Mouse (Mus musculus): ENCODE results near the gene Sfxn5. TPM values are rescaled to one million over a fixed set of nuclear protein-coding genes. Genes with fewer than 3 reads are reported as not detected.

Gene Sfxn5
- polyA plus RNA-seq, 1 experiment from 2014 or later, result 4.7 TPM

- no peak overlapping the region for H3K4me3 ChIP-seq (ENCODE audit: low read depth, low read length)
- H3K9me3 ChIP-seq (replicated peaks; ENCODE audit: control insufficient read depth, low read length), result no peaks in the 10 kb centered on the region
- no peaks in the 10 kb centered on the region for H3K27me3 ChIP-seq (ENCODE audit: control insufficient read depth, insufficient read depth, low read length)
- H3K4me2 ChIP-seq (ENCODE audit: low read depth, low read length), result no peak overlapping the region
- no peak for DNase-seq (ENCODE audit: low spot score)
- no peak overlapping the region for H3K27ac ChIP-seq (replicated peaks; ENCODE audit: low read depth, low read length)
- no peak for ATAC-seq (replicated peaks; ENCODE audit: insufficient number of reproducible peaks, low FRiP score, low TSS enrichment, low read depth)
- no peaks in the 10 kb centered on the region for H3K36me3 ChIP-seq (replicated peaks; ENCODE audit: control insufficient read depth, insufficient read depth, low read depth, low read length)
- 92% methylated on average over 5 of the region's 5 CpGs for WGBS
- H3K9ac ChIP-seq (replicated peaks; ENCODE audit: low read length), result no peak overlapping the region
- no peaks in the 10 kb centered on the region for H3K4me1 ChIP-seq (ENCODE audit: control insufficient read depth, insufficient read depth, low read length)
Measured at GRCm38 (mm10) chr6:85370041-85370440, 36.8 kb upstream of the Sfxn5 start.

DNA sequence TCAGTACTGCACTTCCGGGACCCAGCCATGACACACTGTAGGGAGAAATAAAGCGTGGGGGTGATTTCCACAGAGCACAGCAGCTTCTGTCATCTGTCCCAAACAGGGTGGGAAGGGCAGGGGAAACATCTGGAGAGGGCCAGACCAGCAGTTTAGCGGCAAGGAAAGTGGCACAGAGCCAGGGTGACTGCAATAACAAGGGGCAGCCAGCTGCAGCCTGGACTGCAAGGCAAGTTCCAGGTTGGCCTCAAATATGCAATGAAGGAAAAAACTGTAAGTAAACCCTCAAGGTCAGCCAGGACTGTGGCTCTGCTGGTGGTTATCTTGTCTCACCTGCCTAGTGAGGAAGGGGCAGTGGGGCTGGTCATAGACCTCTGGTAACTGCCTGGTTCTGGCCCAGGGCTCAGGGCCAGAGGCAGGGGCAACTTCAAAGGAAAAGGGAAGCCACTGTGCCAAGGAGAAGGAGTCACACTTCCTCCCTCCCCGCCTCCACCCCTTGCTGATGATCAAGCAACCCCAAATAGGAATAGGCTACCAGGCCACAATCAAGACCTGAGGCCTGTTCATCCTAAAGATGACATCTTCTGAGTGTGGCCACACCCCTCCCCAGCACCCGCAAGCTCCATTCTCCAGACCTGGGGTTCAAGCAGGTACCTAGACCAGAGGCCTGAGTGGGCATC, 36.1 kb upstream of the Sfxn5 start:
- Histone ChIP-seq H3K27me3 (ENCODE audit: control insufficient read depth, insufficient read depth, low read length) (no peaks in the 10 kb centered on the region), H3K9ac (replicated peaks; ENCODE audit: low read length) (no peak overlapping the region), H3K9me3 (replicated peaks; ENCODE audit: control insufficient read depth, low read length) (no peaks in the 10 kb centered on the region), H3K4me3 (ENCODE audit: low read depth, low read length) (no peak overlapping the region), H3K4me2 (ENCODE audit: low read depth, low read length) (no peak overlapping the region), H3K4me1 (ENCODE audit: control insufficient read depth, insufficient read depth, low read length) (no peaks in the 10 kb centered on the region), H3K36me3 (replicated peaks; ENCODE audit: control insufficient read depth, insufficient read depth, low read depth, low read length) (no peaks in the 10 kb centered on the region), H3K27ac (replicated peaks; ENCODE audit: low read depth, low read length) (no peak overlapping the region)
- WGBS, result 77% methylated on average over 5 of the region's 5 CpGs
- no peak for DNase-seq (ENCODE audit: low spot score)
- ATAC-seq (replicated peaks; ENCODE audit: insufficient number of reproducible peaks, low FRiP score, low TSS enrichment, low read depth), result no peak

GRCm38 (mm10) chr6:85368722-85369121, 35.5 kb upstream of the Sfxn5 start:
- no peaks in the 10 kb centered on the region for H3K27me3 ChIP-seq (ENCODE audit: control insufficient read depth, insufficient read depth, low read length)
- DNase-seq (ENCODE audit: low spot score) (no peak), ATAC-seq (replicated peaks; ENCODE audit: insufficient number of reproducible peaks, low FRiP score, low TSS enrichment, low read depth) (no peak)
- H3K4me3 ChIP-seq (ENCODE audit: low read depth, low read length), result no peak overlapping the region
- H3K27ac ChIP-seq (replicated peaks; ENCODE audit: low read depth, low read length), result no peak overlapping the region
- H3K4me1 ChIP-seq (ENCODE audit: control insufficient read depth, insufficient read depth, low read length), result no peaks in the 10 kb centered on the region
- H3K9ac ChIP-seq (replicated peaks; ENCODE audit: low read length), result no peak overlapping the region
- H3K4me2 ChIP-seq (ENCODE audit: low read depth, low read length), result no peak overlapping the region
- H3K9me3 ChIP-seq (replicated peaks; ENCODE audit: control insufficient read depth, low read length), result no peaks in the 10 kb centered on the region
- H3K36me3 ChIP-seq (replicated peaks; ENCODE audit: control insufficient read depth, insufficient read depth, low read depth, low read length), result no peaks in the 10 kb centered on the region
- 69% methylated on average over 5 of the region's 5 CpGs for WGBS

GRCm38 (mm10) chr6:85368166-85368565, 34.9 kb upstream of the Sfxn5 start:
- no peaks in the 10 kb centered on the region for H3K4me1 ChIP-seq (ENCODE audit: control insufficient read depth, insufficient read depth, low read length)
- 93% methylated on average over 1 of the region's 1 CpGs for WGBS
- no peaks in the 10 kb centered on the region for H3K36me3 ChIP-seq (replicated peaks; ENCODE audit: control insufficient read depth, insufficient read depth, low read depth, low read length)
- no peak for DNase-seq (ENCODE audit: low spot score)
- no peak overlapping the region for H3K4me2 ChIP-seq (ENCODE audit: low read depth, low read length)
- no peak overlapping the region for H3K9ac ChIP-seq (replicated peaks; ENCODE audit: low read length)
- H3K27ac ChIP-seq (replicated peaks; ENCODE audit: low read depth, low read length), result no peak overlapping the region
- no peak for ATAC-seq (replicated peaks; ENCODE audit: insufficient number of reproducible peaks, low FRiP score, low TSS enrichment, low read depth)
- no peaks in the 10 kb centered on the region for H3K9me3 ChIP-seq (replicated peaks; ENCODE audit: control insufficient read depth, low read length)
- no peaks in the 10 kb centered on the region for H3K27me3 ChIP-seq (ENCODE audit: control insufficient read depth, insufficient read depth, low read length)
- no peak overlapping the region for H3K4me3 ChIP-seq (ENCODE audit: low read depth, low read length)

GRCm38 (mm10) chr6:85366387-85366786, 33.2 kb upstream of the Sfxn5 start:
- Histone ChIP-seq H3K4me1 (ENCODE audit: control insufficient read depth, insufficient read depth, low read length) (no peaks in the 10 kb centered on the region), H3K27ac (replicated peaks; ENCODE audit: low read depth, low read length) (no peak overlapping the region), H3K9me3 (replicated peaks; ENCODE audit: control insufficient read depth, low read length) (no peaks in the 10 kb centered on the region), H3K9ac (replicated peaks; ENCODE audit: low read length) (no peak overlapping the region), H3K4me2 (ENCODE audit: low read depth, low read length) (no peak overlapping the region), H3K4me3 (ENCODE audit: low read depth, low read length) (no peak overlapping the region), H3K36me3 (replicated peaks; ENCODE audit: control insufficient read depth, insufficient read depth, low read depth, low read length) (no peaks in the 10 kb centered on the region), H3K27me3 (ENCODE audit: control insufficient read depth, insufficient read depth, low read length) (no peaks in the 10 kb centered on the region)
- ATAC-seq (replicated peaks; ENCODE audit: insufficient number of reproducible peaks, low FRiP score, low TSS enrichment, low read depth) (no peak), DNase-seq (ENCODE audit: low spot score) (no peak)
- WGBS, result 71% methylated on average over 1 of the region's 1 CpGs

DNA sequence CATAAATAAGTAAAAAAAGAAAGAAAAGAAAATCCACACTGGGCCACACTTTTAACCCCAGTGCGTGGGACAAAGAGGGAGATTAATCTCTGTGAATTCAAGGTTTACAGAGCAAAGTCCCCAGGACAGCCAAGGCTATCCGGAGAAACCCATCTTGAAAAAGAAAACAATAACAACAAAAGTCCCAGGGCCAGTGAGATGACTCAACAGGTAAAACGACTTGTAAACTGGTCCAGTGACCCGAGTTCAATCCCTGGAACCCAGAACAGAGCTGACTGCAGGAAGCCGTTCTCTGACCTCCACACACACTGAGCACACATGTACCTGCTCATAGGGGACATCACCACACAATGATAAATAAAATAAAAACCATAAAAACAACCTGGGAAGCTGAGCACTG, 31.2 kb upstream of the Sfxn5 start:
- Histone ChIP-seq H3K4me2 (ENCODE audit: low read depth, low read length) (no peak overlapping the region), H3K4me1 (ENCODE audit: control insufficient read depth, insufficient read depth, low read length) (no peaks in the 10 kb centered on the region), H3K36me3 (replicated peaks; ENCODE audit: control insufficient read depth, insufficient read depth, low read depth, low read length) (no peaks in the 10 kb centered on the region), H3K9ac (replicated peaks; ENCODE audit: low read length) (no peak overlapping the region), H3K27ac (replicated peaks; ENCODE audit: low read depth, low read length) (no peak overlapping the region), H3K9me3 (replicated peaks; ENCODE audit: control insufficient read depth, low read length) (no peaks in the 10 kb centered on the region), H3K4me3 (ENCODE audit: low read depth, low read length) (no peak overlapping the region), H3K27me3 (ENCODE audit: control insufficient read depth, insufficient read depth, low read length) (no peaks in the 10 kb centered on the region)
- DNase-seq (ENCODE audit: low spot score), result no peak
- WGBS, result 68% methylated on average over 5 of the region's 5 CpGs
- no peak for ATAC-seq (replicated peaks; ENCODE audit: insufficient number of reproducible peaks, low FRiP score, low TSS enrichment, low read depth)

- Histone ChIP-seq H3K9ac (replicated peaks; ENCODE audit: low read length) (no peak overlapping the region), H3K4me3 (ENCODE audit: low read depth, low read length) (no peak overlapping the region), H3K4me1 (ENCODE audit: control insufficient read depth, insufficient read depth, low read length) (no peaks in the 10 kb centered on the region), H3K36me3 (replicated peaks; ENCODE audit: control insufficient read depth, insufficient read depth, low read depth, low read length) (no peaks in the 10 kb centered on the region), H3K27ac (replicated peaks; ENCODE audit: low read depth, low read length) (no peak overlapping the region), H3K27me3 (ENCODE audit: control insufficient read depth, insufficient read depth, low read length) (no peaks in the 10 kb centered on the region), H3K4me2 (ENCODE audit: low read depth, low read length) (no peak overlapping the region), H3K9me3 (replicated peaks; ENCODE audit: control insufficient read depth, low read length) (no peaks in the 10 kb centered on the region)
- WGBS, result 91% methylated on average over 4 of the region's 4 CpGs
- no peak for ATAC-seq (replicated peaks; ENCODE audit: insufficient number of reproducible peaks, low FRiP score, low TSS enrichment, low read depth)
- DNase-seq (ENCODE audit: low spot score), result no peak
Measured at GRCm38 (mm10) chr6:85363906-85364260, 30.7 kb upstream of the Sfxn5 start.

GRCm38 (mm10) chr6:85363231-85363905, 30.1 kb upstream of the Sfxn5 start:
- no peaks in the 10 kb centered on the region for H3K36me3 ChIP-seq (replicated peaks; ENCODE audit: control insufficient read depth, insufficient read depth, low read depth, low read length)
- H3K9ac ChIP-seq (replicated peaks; ENCODE audit: low read length), result no peak overlapping the region
- ATAC-seq (replicated peaks; ENCODE audit: insufficient number of reproducible peaks, low FRiP score, low TSS enrichment, low read depth), result no peak
- 84% methylated on average over 5 of the region's 5 CpGs for WGBS
- no peaks in the 10 kb centered on the region for H3K4me1 ChIP-seq (ENCODE audit: control insufficient read depth, insufficient read depth, low read length)
- no peak for DNase-seq (ENCODE audit: low spot score)
- no peaks in the 10 kb centered on the region for H3K27me3 ChIP-seq (ENCODE audit: control insufficient read depth, insufficient read depth, low read length)
- H3K4me3 ChIP-seq (ENCODE audit: low read depth, low read length), result no peak overlapping the region
- no peak overlapping the region for H3K4me2 ChIP-seq (ENCODE audit: low read depth, low read length)
- no peaks in the 10 kb centered on the region for H3K9me3 ChIP-seq (replicated peaks; ENCODE audit: control insufficient read depth, low read length)
- no peak overlapping the region for H3K27ac ChIP-seq (replicated peaks; ENCODE audit: low read depth, low read length)
